Mouse (Mus musculus) midbrain, embryonic 16.5 days (tissue): ENCODE results near the gene Leprot. TPM values are rescaled to one million over a fixed set of nuclear protein-coding genes. Genes with fewer than 3 reads are reported as not detected.

Experiments
- ATAC-seq: fragments of 200-750 bp; cut with Nextera tagmentation; 2 replicates; pipeline ENCODE4 v1.8.0; 2017; ENCODE audit warnings: moderate TSS enrichment
- H3K27ac ChIP-seq: fragments of 300-500 bp; sonication (generic); 2 replicates; pipeline ENCODE4 v1.5.1; 2014; ENCODE audit warnings: mild to moderate bottlenecking, low read length, mixed read lengths
- H3K27me3 ChIP-seq: fragments of 300-500 bp; sonication (generic); 2 replicates; pipeline ENCODE4 v1.6.1; 2014; ENCODE audit warnings: low read depth, low read length, mixed read lengths; ENCODE audit not compliant: control insufficient read depth, insufficient read depth
- H3K36me3 ChIP-seq: fragments of 300-500 bp; sonication (generic); 2 replicates; pipeline ENCODE4 v1.6.1; 2014; ENCODE audit warnings: mild to moderate bottlenecking, low read length, moderate library complexity, mixed read lengths; ENCODE audit not compliant: control insufficient read depth, insufficient read depth
- H3K4me1 ChIP-seq: fragments of 300-500 bp; sonication (generic); 2 replicates; pipeline ENCODE4 v1.6.1; 2014; ENCODE audit warnings: mild to moderate bottlenecking, low read length, mixed read lengths; ENCODE audit not compliant: control insufficient read depth, insufficient read depth
- H3K4me2 ChIP-seq: fragments of 300-500 bp; sonication (generic); 2 replicates; pipeline ENCODE4 v1.6.1; 2014; ENCODE audit warnings: mild to moderate bottlenecking, low read length, mixed read lengths
- H3K4me3 ChIP-seq: fragments of 300-500 bp; sonication (generic); 2 replicates; pipeline ENCODE4 v1.5.1; 2014; ENCODE audit warnings: low read depth, mild to moderate bottlenecking, low read length, moderate library complexity, mixed read lengths
- H3K9ac ChIP-seq: fragments of 300-500 bp; sonication (generic); 2 replicates; pipeline ENCODE4 v1.6.1; 2014; ENCODE audit warnings: low read depth, low read length, mixed read lengths
- H3K9me3 ChIP-seq: fragments of 300-500 bp; sonication (generic); replicated peaks from 2 replicates; pipeline ENCODE4 v1.6.1; 2014; ENCODE audit warnings: mild to moderate bottlenecking, low read length, mixed read lengths; ENCODE audit not compliant: control insufficient read depth, poor library complexity, severe bottlenecking
- WGBS: fragments of 180-500 bp; shearing (Covaris S2); extraction: QIAGEN DNeasy Blood & Tissue Kit; methylation state at CpG from one replicate; pipeline ENCODE4 v1.1.7; 2014; 5-methylcytosine and 5-hydroxymethylcytosine counted together
- polyA plus RNA-seq: library from polyadenylated mRNA; unstranded; fragments of >200 nt; fragmentation: Nextera tagmentation; extraction: Ambion mirVana; gene quantifications from 2 replicates; pipeline ENCODE4 v1.2.1, GENCODE M21; 2015

The Leprot gene
- polyA plus RNA-seq, 1 experiment from 2014 or later, result 111 TPM

DNA sequence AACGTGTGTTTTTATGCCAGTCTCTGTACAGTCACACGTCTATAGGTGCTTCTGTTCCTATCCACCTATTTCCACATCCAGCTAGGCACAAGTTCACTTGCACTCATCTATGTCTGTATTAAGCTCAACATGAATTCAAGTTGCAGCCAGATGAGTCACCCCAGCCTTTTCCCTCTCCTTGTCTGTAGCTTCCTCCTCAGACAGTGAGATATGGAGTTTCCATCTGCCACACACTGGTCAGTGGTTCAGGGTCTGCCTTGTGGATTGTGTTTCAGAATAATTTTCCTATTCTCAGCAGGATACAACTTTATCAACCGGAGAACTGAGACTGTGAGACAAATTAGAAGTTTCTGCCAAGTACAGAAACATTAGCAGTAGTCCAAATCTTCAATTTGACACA lies 49.7 kb downstream of the Leprot start:
- H3K9ac ChIP-seq, result no peak overlapping the region
- no peaks in the 10 kb centered on the region for H3K4me1 ChIP-seq
- H3K4me3 ChIP-seq, result no peak overlapping the region
- WGBS, result 88% methylated on average over 3 of the region's 3 CpGs
- H3K9me3 ChIP-seq, result no peaks in the 10 kb centered on the region
- ATAC-seq, result no peak
- H3K27ac ChIP-seq, result no peak overlapping the region
- H3K27me3 ChIP-seq, result no peaks in the 10 kb centered on the region
- H3K36me3 ChIP-seq, result no peaks in the 10 kb centered on the region
- H3K4me2 ChIP-seq, result no peak overlapping the region

DNA sequence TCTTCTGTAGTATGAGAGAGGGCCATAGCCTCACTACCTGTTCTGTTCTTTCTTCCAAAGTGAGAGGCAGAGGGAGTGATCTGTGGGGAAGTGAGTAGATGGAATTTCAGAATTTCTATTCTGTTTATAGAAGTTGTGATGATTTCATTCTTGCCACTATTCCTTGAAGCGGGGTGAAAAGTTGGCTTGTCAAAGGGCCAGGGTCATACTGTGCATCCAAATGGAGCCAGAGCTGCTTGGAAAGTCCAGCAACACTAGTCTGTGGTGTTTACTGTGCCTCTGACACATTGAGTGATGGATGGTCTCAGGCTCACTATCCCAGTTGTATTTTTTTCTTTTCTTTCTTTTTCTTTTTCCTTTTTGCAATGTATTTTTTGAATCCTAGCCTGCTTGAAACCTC lies 51.9 kb downstream of the Leprot start:
- no peak overlapping the region for H3K4me2 ChIP-seq
- H3K4me3 ChIP-seq, result no peak overlapping the region
- H3K4me1 ChIP-seq, result no peaks in the 10 kb centered on the region
- WGBS, result 100% methylated on average over 1 of the region's 1 CpGs
- no peak for ATAC-seq
- H3K9me3 ChIP-seq, result no peaks in the 10 kb centered on the region
- no peaks in the 10 kb centered on the region for H3K36me3 ChIP-seq
- H3K9ac ChIP-seq, result no peak overlapping the region
- no peak overlapping the region for H3K27ac ChIP-seq
- H3K27me3 ChIP-seq, result no peaks in the 10 kb centered on the region

DNA sequence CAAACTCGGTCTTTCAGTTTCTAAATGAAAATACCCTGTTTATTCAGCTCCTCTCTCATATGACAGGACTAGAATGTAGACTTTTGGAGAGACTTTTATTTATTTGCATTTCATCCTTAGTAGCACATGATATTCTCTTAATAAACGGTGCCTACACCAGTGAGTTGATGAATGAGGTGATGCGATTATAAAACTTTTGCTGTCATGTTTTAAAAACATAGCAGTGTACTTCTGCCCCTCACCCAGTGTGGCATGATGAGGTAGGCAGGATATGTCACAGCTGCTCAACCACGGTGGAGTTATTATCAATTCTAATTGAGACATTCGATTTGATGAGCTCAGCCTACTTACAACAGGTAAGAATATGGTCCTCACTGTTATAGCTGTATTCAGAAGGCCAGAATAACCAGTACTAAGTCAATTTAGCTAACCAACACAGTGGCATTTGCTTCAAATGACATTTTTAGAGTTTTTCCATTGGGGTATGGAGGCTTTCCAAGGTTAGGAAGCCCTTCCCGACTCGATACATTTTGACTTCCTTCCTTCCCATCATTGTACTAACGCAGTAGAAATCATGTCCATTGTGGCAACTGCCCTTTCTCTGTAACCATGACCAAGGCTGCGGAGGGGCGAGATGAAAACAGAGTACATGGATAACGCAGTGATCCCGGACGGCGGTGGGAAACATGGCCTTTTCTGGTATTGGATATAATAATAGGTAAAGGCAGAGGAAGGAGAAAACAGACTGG lies 53.5 kb downstream of the Leprot start:
- 87% methylated on average over 14 of the region's 14 CpGs for WGBS
- no peaks in the 10 kb centered on the region for H3K27me3 ChIP-seq

DNA sequence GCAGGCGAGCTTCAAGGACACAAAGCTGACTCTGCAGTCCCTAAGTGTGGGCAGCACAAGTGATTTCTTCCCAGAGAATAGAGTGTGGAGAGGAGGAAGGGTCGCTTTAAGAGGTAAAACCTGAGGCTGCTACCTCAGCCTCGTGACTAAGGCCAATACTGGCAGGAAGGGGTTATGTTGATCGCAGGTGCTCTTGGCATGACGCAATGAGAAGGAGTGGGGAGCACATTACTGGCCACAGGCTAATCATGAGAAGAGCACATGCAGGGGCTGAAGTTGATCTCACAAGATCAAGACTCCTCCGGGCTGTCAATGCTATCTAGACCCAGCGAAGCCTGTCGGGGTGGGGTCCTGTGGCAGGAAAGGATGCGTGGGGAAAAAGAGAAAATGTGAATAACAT lies 57.8 kb downstream of the Leprot start:
- WGBS, result 85% methylated on average over 9 of the region's 9 CpGs

More for the DNA sequence above, 53.5 kb downstream of the Leprot start:
- Histone ChIP-seq H3K9ac (no peak overlapping the region), H3K4me1 (no peaks in the 10 kb centered on the region), H3K9me3 (no peaks in the 10 kb centered on the region), H3K36me3 (no peaks in the 10 kb centered on the region), H3K27ac (no peak overlapping the region), H3K4me2 (no peak overlapping the region), H3K4me3 (no peak overlapping the region)
- no peak for ATAC-seq

DNA sequence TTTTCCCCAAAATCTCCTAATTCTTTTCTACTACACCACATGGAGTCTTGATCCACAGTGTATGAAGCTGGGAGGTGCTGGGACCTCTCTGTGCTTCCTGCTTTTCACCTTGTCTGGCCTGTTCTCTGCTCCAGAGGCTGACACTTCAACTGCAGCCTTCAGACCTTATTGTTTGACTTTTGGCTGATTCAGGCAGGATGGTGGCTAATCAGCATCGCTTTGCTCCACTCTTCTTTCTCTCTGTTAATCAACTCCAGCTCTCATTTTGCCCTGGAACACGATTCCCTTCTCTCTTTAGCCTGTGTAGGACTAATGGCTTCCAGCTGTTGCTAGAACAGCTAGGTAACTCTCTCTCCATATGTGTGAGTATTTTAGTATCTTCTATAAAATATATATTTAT lies 59.7 kb downstream of the Leprot start:
- ATAC-seq, result no peak
- Histone ChIP-seq H3K27ac (no peak overlapping the region), H3K4me2 (no peak overlapping the region), H3K27me3 (no peaks in the 10 kb centered on the region), H3K9me3 (no peaks in the 10 kb centered on the region), H3K4me1 (no peaks in the 10 kb centered on the region), H3K4me3 (no peak overlapping the region), H3K36me3 (no peaks in the 10 kb centered on the region), H3K9ac (no peak overlapping the region)
- 61% methylated on average over 2 of the region's 2 CpGs for WGBS

More for the DNA sequence above, 57.8 kb downstream of the Leprot start:
- no peak overlapping the region for H3K27ac ChIP-seq
- H3K27me3 ChIP-seq, result no peaks in the 10 kb centered on the region
- H3K9ac ChIP-seq, result no peak overlapping the region
- no peaks in the 10 kb centered on the region for H3K4me1 ChIP-seq
- no peak overlapping the region for H3K4me3 ChIP-seq
- H3K4me2 ChIP-seq, result no peak overlapping the region
- H3K9me3 ChIP-seq, result no peaks in the 10 kb centered on the region
- no peak for ATAC-seq
- no peaks in the 10 kb centered on the region for H3K36me3 ChIP-seq

DNA sequence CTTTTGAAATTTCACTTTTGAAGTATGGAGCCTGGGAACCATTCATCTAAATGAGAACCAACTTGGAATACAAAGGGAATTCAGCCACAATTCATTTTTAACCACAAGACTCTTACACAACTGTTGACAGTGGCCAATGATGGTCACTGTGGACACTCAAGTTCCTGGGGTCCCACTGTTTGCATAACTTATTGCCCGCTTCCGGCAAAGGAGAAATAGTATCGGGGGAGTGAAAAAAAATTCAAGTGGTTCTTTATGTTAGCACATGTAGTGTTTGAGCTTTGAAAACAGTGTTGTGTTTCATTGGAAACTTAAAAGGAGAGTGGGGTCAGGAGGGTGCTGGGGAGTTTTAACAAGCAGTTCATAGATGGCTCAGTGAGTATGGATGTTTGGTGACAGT lies 60.4 kb downstream of the Leprot start:
- no peak overlapping the region for H3K27ac ChIP-seq
- H3K36me3 ChIP-seq, result no peaks in the 10 kb centered on the region
- H3K4me2 ChIP-seq, result no peak overlapping the region
- H3K4me3 ChIP-seq, result no peak overlapping the region
- no peak for ATAC-seq
- no peaks in the 10 kb centered on the region for H3K9me3 ChIP-seq
- WGBS, result 87% methylated on average over 3 of the region's 3 CpGs
- no peak overlapping the region for H3K9ac ChIP-seq
- H3K27me3 ChIP-seq, result no peaks in the 10 kb centered on the region
- no peaks in the 10 kb centered on the region for H3K4me1 ChIP-seq

Other genes starting within 250 kb of the Leprot start
- gene Ak4, start 228.4 kb upstream of the Leprot start, polyA plus RNA-seq, result 9.0 and 9.2 TPM in 2 replicates
- 62.0 and 77.1 TPM in 2 replicates for gene Dnajc6, start 151.1 kb upstream of the Leprot start, polyA plus RNA-seq
- gene Lepr, start 69.7 kb downstream of the Leprot start, polyA plus RNA-seq, result 2.5 and 3.6 TPM in 2 replicates
- not detected in 2 replicates for gene B020004J07Rik, start 196.3 kb downstream of the Leprot start, polyA plus RNA-seq
- gene C130073F10Rik, start 246.1 kb downstream of the Leprot start, polyA plus RNA-seq, result not detected in 2 replicates